Mouse (Mus musculus) frontal cortex, adult 2 months (tissue): ENCODE measurements at regions not wholly inside any gene's neighbourhood (a gene's known extent, or its start where the extent isn't known, plus 50 kb on each side); places are given as distances from the start of the nearest gene placed in this dataset.

Source experiments
- DNase-seq, 2 experiments: peaks; one replicate each; pipeline ENCODE4 v3.0.0; 2022; ENCODE audit warnings: low spot score in 1 of 2; ENCODE audit errors: extremely low spot score in 1 of 2

- DNase-seq = no peak
These were observed 214.2 kb upstream of the Robo2 start for GRCm38 (mm10) chr16:74625783-74626182.

- no peak for DNase-seq
These were observed 200.4 kb upstream of the Robo2 start for GRCm38 (mm10) chr16:74612072-74612471.

- DNase-seq = peak in 1 of 2 experiments; percentile 17
These were observed 197.9 kb upstream of the Robo2 start for GRCm38 (mm10) chr16:74609564-74609963.

- no peak for DNase-seq
These were observed 186.7 kb upstream of the Robo2 start for GRCm38 (mm10) chr16:74598361-74598760.

- peak in 1 of 2 experiments; percentile 13 for DNase-seq
These were observed 186.2 kb upstream of the Robo2 start for GRCm38 (mm10) chr16:74597735-74598340.

GRCm38 (mm10) chr16:74591896-74592295, 180.3 kb upstream of the Robo2 start:
- no peak for DNase-seq

GRCm38 (mm10) chr16:74582645-74583423, 171.2 kb upstream of the Robo2 start:
- peak in 1 of 2 experiments; percentile 11 for DNase-seq

GRCm38 (mm10) chr16:74548374-74548773, 136.7 kb upstream of the Robo2 start:
- DNase-seq = no peak

- DNase-seq = no peak
These were observed 118.9 kb upstream of the Robo2 start for GRCm38 (mm10) chr16:74530531-74530930.

GRCm38 (mm10) chr16:74528245-74528644, 116.6 kb upstream of the Robo2 start:
- DNase-seq = no peak

- peak in 1 of 2 experiments; percentile 19 for DNase-seq
These were observed 114.9 kb upstream of the Robo2 start for GRCm38 (mm10) chr16:74526521-74526920.

GRCm38 (mm10) chr16:74520501-74520900, 108.9 kb upstream of the Robo2 start:
- no peak for DNase-seq

- DNase-seq = no peak
These were observed 106.3 kb upstream of the Robo2 start for GRCm38 (mm10) chr16:74517888-74518287.

GRCm38 (mm10) chr16:74517374-74517773, 105.7 kb upstream of the Robo2 start:
- DNase-seq = no peak

GRCm38 (mm10) chr16:74514481-74514880, 102.9 kb upstream of the Robo2 start:
- no peak for DNase-seq

GRCm38 (mm10) chr16:74510383-74510782, 98.8 kb upstream of the Robo2 start:
- no peak for DNase-seq

GRCm38 (mm10) chr16:74509489-74509888, 97.9 kb upstream of the Robo2 start:
- no peak for DNase-seq

GRCm38 (mm10) chr16:74506719-74507118, 95.1 kb upstream of the Robo2 start:
- no peak for DNase-seq

- DNase-seq = no peak
These were observed 94.6 kb upstream of the Robo2 start for GRCm38 (mm10) chr16:74506173-74506709.

GRCm38 (mm10) chr16:74504426-74504825, 92.8 kb upstream of the Robo2 start:
- DNase-seq = no peak

GRCm38 (mm10) chr16:74500687-74501086, 89.1 kb upstream of the Robo2 start:
- DNase-seq = peak; percentile 22 to 39
